Mouse (Mus musculus): ENCODE measurements around the gene Wipf1. TPM values are rescaled to one million over a fixed set of nuclear protein-coding genes. Genes with fewer than 3 reads are reported as not detected.

Wipf1 gene
- polyA plus RNA-seq (2014; fragmentation: Nextera tagmentation; extraction: Ambion mirVana), result 21.8 and 24.1 TPM in 2 replicates

DNA sequence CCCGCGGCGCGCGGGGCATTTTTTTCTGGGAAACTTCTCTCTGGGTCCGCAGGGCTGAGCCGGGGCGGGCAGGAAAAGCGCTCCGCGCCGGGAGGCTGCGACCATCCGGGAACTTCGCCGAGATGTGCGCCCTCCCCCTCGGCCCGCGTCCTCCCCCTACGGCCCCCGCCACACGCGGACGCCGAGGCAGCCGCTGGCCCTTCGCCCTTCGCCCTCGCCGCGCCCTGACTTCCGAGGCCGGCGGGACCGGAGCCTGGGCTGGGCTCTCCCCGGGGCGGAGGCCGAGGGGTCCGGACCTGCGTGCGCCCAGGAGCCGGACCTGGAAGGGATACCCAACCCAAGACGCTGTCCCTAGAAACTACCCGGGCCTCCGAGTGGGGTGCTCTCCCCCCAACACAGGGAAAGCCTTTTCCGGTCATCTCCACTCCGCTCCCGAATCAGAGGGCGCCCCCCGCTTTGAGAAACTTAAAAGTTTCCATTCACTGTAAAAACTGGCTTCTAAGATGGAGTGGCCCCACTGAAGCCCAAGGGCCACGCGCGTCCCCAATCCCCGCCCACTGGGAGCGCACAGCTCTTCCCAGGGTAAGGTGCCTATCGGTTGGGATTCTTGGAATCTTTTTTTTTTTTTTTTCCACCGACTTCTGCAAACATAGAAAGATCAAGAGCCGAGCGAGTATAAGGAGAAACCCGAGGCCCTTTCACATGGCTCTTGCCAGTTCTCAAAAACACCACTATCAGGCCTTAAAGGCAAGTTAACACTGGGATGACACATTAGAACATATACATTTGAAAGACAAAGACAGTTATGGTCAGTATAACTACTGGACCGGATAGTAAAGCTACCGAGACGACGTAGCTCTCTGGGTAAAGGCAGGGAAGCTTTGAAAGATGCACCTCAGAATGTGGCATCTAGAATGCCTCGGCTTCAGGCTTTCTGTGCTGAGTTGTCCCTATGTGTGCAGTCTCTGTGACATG lies at the start of gene Wipf1:
Wipf1 (minus strand) TSS at position 379 of the 975 bp plus-strand sequence.
- Histone ChIP-seq H3K9me3 (ENCODE audit: control insufficient read depth, low read length) (no peaks in the 10 kb centered on the region), H3K27ac (replicated peaks; ENCODE audit: low read depth, low read length) (peak within 1 kb of the TSS; percentile 86), H3K4me1 (ENCODE audit: control insufficient read depth, insufficient read depth, low read length) (peaks cover 18% of the 10 kb centered on the region), H3K36me3 (ENCODE audit: control insufficient read depth, insufficient read depth, low read length) (no peaks in the 10 kb centered on the region), H3K4me2 (ENCODE audit: low read depth, severe bottlenecking) (peak within 1 kb of the TSS; percentile 80), H3K4me3 (ENCODE audit: low read depth, low read length) (peak within 1 kb of the TSS; percentile 88), H3K27me3 (ENCODE audit: control insufficient read depth, insufficient read depth, low read length) (no peaks in the 10 kb centered on the region), H3K9ac (ENCODE audit: low read length) (peak within 1 kb of the TSS; percentile 99)
- DNase-seq (ENCODE audit: low spot score), result peak; percentile 85
- peak; percentile 78; the same call in 1 of the 2 replicates for ATAC-seq (ENCODE audit: insufficient number of reproducible peaks, low FRiP score, low TSS enrichment, low read depth)
- under 1% methylated on average over 66 of the region's 66 CpGs for WGBS

DNA sequence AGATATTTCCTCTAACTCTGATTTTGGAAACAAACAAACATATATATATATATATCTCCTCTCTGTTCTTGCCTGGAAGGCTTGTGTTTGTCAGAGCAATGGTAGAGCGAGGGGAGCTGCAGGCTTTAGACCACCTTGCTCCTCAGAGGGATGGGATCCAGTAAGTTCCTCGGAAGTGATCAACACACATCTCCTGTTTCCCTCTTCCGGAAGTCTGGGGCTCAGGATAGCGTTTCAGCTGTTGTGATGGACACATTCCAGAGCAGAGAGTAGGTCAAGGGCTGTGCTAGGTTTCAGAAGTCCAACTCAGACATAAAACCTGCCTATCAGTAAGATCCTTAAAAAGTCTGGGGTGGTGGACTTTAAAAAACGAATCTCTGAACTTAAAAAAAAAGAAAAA lies 49.6 kb upstream of the Wipf1 start:
- ATAC-seq (ENCODE audit: insufficient number of reproducible peaks, low FRiP score, low TSS enrichment, low read depth) (no peak), DNase-seq (ENCODE audit: low spot score) (no peak)
- Histone ChIP-seq H3K36me3 (ENCODE audit: control insufficient read depth, insufficient read depth, low read length) (no peaks in the 10 kb centered on the region), H3K27me3 (ENCODE audit: control insufficient read depth, insufficient read depth, low read length) (no peaks in the 10 kb centered on the region), H3K4me2 (ENCODE audit: low read depth, severe bottlenecking) (no peak overlapping the region), H3K4me1 (ENCODE audit: control insufficient read depth, insufficient read depth, low read length) (peaks cover 5% of the 10 kb centered on the region; the same call in 1 of the 2 replicates), H3K9ac (ENCODE audit: low read length) (no peak overlapping the region), H3K4me3 (ENCODE audit: low read depth, low read length) (no peak overlapping the region), H3K9me3 (ENCODE audit: control insufficient read depth, low read length) (no peaks in the 10 kb centered on the region), H3K27ac (replicated peaks; ENCODE audit: low read depth, low read length) (no peak overlapping the region)
- 57% methylated on average over 5 of the region's 5 CpGs for WGBS

- WGBS, result 51% methylated on average over 6 of the region's 6 CpGs
- no peak for ATAC-seq (ENCODE audit: insufficient number of reproducible peaks, low FRiP score, low TSS enrichment, low read depth)
- H3K4me3 ChIP-seq (ENCODE audit: low read depth, low read length), result no peak overlapping the region
- no peak overlapping the region for H3K27ac ChIP-seq (replicated peaks; ENCODE audit: low read depth, low read length)
- H3K27me3 ChIP-seq (ENCODE audit: control insufficient read depth, insufficient read depth, low read length), result no peaks in the 10 kb centered on the region
- peaks cover 13% of the 10 kb centered on the region; the same call in 1 of the 2 replicates for H3K4me1 ChIP-seq (ENCODE audit: control insufficient read depth, insufficient read depth, low read length)
- DNase-seq (ENCODE audit: low spot score), result no peak
- H3K9ac ChIP-seq (ENCODE audit: low read length), result no peak overlapping the region
- H3K36me3 ChIP-seq (ENCODE audit: control insufficient read depth, insufficient read depth, low read length), result no peaks in the 10 kb centered on the region
- no peaks in the 10 kb centered on the region for H3K9me3 ChIP-seq (ENCODE audit: control insufficient read depth, low read length)
- no peak overlapping the region for H3K4me2 ChIP-seq (ENCODE audit: low read depth, severe bottlenecking)
Observed at GRCm38 (mm10) chr2:73574418-73574817, 44.9 kb upstream of the Wipf1 start.

- no peaks in the 10 kb centered on the region for H3K9me3 ChIP-seq (ENCODE audit: control insufficient read depth, low read length)
- H3K4me3 ChIP-seq (ENCODE audit: low read depth, low read length), result no peak overlapping the region
- DNase-seq (ENCODE audit: low spot score), result no peak
- ATAC-seq (ENCODE audit: insufficient number of reproducible peaks, low FRiP score, low TSS enrichment, low read depth), result no peak
- no peaks in the 10 kb centered on the region for H3K27me3 ChIP-seq (ENCODE audit: control insufficient read depth, insufficient read depth, low read length)
- peaks cover 13% of the 10 kb centered on the region; the same call in 1 of the 2 replicates for H3K4me1 ChIP-seq (ENCODE audit: control insufficient read depth, insufficient read depth, low read length)
- 78% methylated on average over 4 of the region's 4 CpGs for WGBS
- no peak overlapping the region for H3K9ac ChIP-seq (ENCODE audit: low read length)
- no peaks in the 10 kb centered on the region for H3K36me3 ChIP-seq (ENCODE audit: control insufficient read depth, insufficient read depth, low read length)
- no peak overlapping the region for H3K4me2 ChIP-seq (ENCODE audit: low read depth, severe bottlenecking)
- no peak overlapping the region for H3K27ac ChIP-seq (replicated peaks; ENCODE audit: low read depth, low read length)
Observed at GRCm38 (mm10) chr2:73573556-73573955, 44.0 kb upstream of the Wipf1 start.

DNA sequence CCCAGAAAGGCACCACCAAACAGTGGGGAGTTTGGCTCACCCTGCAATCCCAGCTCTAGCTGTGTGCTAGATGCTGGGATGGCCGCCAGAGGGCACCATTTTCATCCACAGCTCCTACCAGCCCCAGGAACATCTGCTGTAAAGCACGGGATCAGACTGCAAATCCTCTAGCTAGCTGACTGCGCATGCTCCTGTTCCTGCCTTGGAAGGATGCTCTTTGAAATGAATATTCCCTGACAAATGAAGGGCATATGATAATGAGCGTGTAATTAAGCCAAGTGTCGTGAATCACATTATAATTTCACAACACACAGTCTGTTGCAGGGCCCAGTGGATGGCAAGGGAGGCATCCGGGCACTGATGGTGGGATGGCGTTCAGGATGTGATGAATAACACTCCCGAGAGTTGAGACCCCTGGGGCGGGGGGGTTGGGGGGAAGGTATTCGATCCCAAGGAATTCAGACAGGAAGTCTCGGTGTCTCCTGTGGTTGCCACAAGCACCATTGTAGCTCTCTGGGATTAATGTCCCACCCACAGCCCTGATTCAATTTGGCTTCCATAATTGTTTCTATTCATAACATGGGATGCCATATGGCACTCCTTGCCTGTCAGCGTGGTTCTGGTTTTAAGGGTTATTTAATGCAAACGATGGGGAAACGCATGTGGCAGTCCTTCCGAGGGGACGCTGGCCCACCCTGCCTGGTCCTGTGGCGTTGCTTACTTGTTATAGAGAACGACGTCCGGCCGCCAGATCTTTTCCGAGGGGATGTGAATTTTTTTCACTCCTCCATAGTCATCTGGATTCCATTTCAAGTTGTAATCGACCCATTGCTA lies 43.2 kb upstream of the Wipf1 start:
- Histone ChIP-seq H3K4me2 (ENCODE audit: low read depth, severe bottlenecking) (peak overlapping the region; percentile 47), H3K4me1 (ENCODE audit: control insufficient read depth, insufficient read depth, low read length) (peaks cover 13% of the 10 kb centered on the region; the same call in 1 of the 2 replicates), H3K9ac (ENCODE audit: low read length) (no peak overlapping the region), H3K9me3 (ENCODE audit: control insufficient read depth, low read length) (no peaks in the 10 kb centered on the region), H3K27ac (replicated peaks; ENCODE audit: low read depth, low read length) (peak overlapping the region; percentile 1), H3K27me3 (ENCODE audit: control insufficient read depth, insufficient read depth, low read length) (no peaks in the 10 kb centered on the region), H3K36me3 (ENCODE audit: control insufficient read depth, insufficient read depth, low read length) (no peaks in the 10 kb centered on the region), H3K4me3 (ENCODE audit: low read depth, low read length) (peak overlapping the region; percentile 20)
- 7% methylated on average over 23 of the region's 23 CpGs for WGBS
- ATAC-seq (ENCODE audit: insufficient number of reproducible peaks, low FRiP score, low TSS enrichment, low read depth) (0 out of 2 replicates have a peak, but pooled peaks have one; percentile 65), DNase-seq (ENCODE audit: low spot score) (peak; percentile 89)

GRCm38 (mm10) chr2:73571901-73572300 lies 42.4 kb upstream of the Wipf1 start:
- DNase-seq (ENCODE audit: low spot score) (no peak), ATAC-seq (ENCODE audit: insufficient number of reproducible peaks, low FRiP score, low TSS enrichment, low read depth) (no peak)
- Histone ChIP-seq H3K4me2 (ENCODE audit: low read depth, severe bottlenecking) (no peak overlapping the region), H3K27ac (replicated peaks; ENCODE audit: low read depth, low read length) (no peak overlapping the region), H3K9me3 (ENCODE audit: control insufficient read depth, low read length) (no peaks in the 10 kb centered on the region), H3K36me3 (ENCODE audit: control insufficient read depth, insufficient read depth, low read length) (no peaks in the 10 kb centered on the region), H3K4me3 (ENCODE audit: low read depth, low read length) (no peak overlapping the region), H3K9ac (ENCODE audit: low read length) (no peak overlapping the region), H3K4me1 (ENCODE audit: control insufficient read depth, insufficient read depth, low read length) (peaks cover 13% of the 10 kb centered on the region; the same call in 1 of the 2 replicates), H3K27me3 (ENCODE audit: control insufficient read depth, insufficient read depth, low read length) (no peaks in the 10 kb centered on the region)
- WGBS, result 70% methylated on average over 6 of the region's 6 CpGs

DNA sequence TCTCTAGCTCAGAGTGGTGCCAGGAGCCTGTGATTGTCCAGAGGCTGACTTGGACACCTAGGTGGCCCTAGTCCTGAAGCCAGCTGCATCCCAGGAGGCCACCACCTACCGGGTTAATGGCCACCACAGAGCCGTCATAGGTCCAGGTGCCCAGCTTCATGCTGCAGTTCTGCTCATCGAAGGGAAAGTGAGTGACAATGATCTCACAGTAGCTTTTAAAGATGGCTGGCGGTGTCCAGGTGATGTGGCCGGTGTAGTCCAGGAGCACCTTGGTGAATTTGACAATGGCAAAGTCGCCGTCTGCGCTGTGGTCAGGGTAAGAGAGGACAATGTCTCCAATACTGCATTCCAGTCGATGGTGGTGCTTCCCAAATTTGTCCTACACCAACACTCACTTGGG lies 41.8 kb upstream of the Wipf1 start:
- H3K27ac ChIP-seq (replicated peaks; ENCODE audit: low read depth, low read length), result no peak overlapping the region
- 90% methylated on average over 9 of the region's 9 CpGs for WGBS

More for the DNA sequence above, 41.8 kb upstream of the Wipf1 start:
- ATAC-seq (ENCODE audit: insufficient number of reproducible peaks, low FRiP score, low TSS enrichment, low read depth), result no peak
- peaks cover 13% of the 10 kb centered on the region; the same call in 1 of the 2 replicates for H3K4me1 ChIP-seq (ENCODE audit: control insufficient read depth, insufficient read depth, low read length)
- no peaks in the 10 kb centered on the region for H3K9me3 ChIP-seq (ENCODE audit: control insufficient read depth, low read length)
- H3K9ac ChIP-seq (ENCODE audit: low read length), result no peak overlapping the region
- H3K4me2 ChIP-seq (ENCODE audit: low read depth, severe bottlenecking), result no peak overlapping the region
- no peak overlapping the region for H3K4me3 ChIP-seq (ENCODE audit: low read depth, low read length)
- no peak for DNase-seq (ENCODE audit: low spot score)
- no peaks in the 10 kb centered on the region for H3K36me3 ChIP-seq (ENCODE audit: control insufficient read depth, insufficient read depth, low read length)
- no peaks in the 10 kb centered on the region for H3K27me3 ChIP-seq (ENCODE audit: control insufficient read depth, insufficient read depth, low read length)
